Mouse (Mus musculus): ENCODE data around the gene Efcc1.

GRCm38 (mm10) chr6:87759850-87760249 lies 29.2 kb downstream of the Efcc1 start:
- TF ChIP-seq GATA1 (IDR thresholded peaks at IDR 0.05; ENCODE audit: low read length), result no peak
- no peak for TF ChIP-seq TAL1 (IDR thresholded peaks at IDR 0.05; ENCODE audit: low read length)

Measured in erythroblast, embryonic 14.5 days (primary cell).